Mouse (Mus musculus) stomach, postnatal 0 days (tissue): ENCODE data around the gene Mien1.

Experiments
- CTCF ChIP-seq: IDR thresholded peaks from 2 replicates; pipeline ENCODE4 v1.5.1; 2016; ENCODE audit warnings: antibody characterized with exemption, low read depth, mild to moderate bottlenecking, moderate library complexity
- EP300 ChIP-seq: optimal IDR thresholded peaks from 2 replicates; pipeline ENCODE3; 2016; ENCODE audit warnings: antibody characterized with exemption

DNA sequence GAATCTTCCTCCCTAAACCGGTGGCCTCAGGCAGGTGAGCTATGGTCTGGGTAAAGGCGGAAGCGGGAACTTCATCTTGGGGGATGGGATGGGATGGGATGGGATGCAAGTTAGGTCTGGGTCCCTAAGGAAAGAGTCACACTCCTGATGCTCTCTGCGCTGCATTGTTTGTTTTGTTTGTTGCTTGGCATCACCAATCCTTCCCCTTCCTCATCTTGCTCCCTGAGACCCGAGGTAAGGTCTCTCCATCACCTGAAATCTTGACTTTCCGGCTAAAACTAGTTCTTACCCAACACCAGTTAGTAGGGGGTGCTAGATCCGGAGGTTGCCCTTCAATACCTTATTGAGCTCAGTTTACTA, 8.7 kb upstream of the Mien1 start:
- TF ChIP-seq EP300, result no peak
- TF ChIP-seq CTCF, result no peak
